Mouse (Mus musculus) megakaryocyte, embryonic 14.5 days (primary cell): ENCODE results near the gene Clint1. TPM values are rescaled to one million over a fixed set of nuclear protein-coding genes. Genes with fewer than 3 reads are reported as not detected.

Source experiments
- H3K27me3 ChIP-seq: replicated peaks from 2 replicates; pipeline ENCODE3; 2012; ENCODE audit warnings: inconsistent platforms
- H3K36me3 ChIP-seq: replicated peaks from 2 replicates; pipeline ENCODE3; 2012; ENCODE audit warnings: low read length, inconsistent platforms, mixed read lengths
- H3K4me1 ChIP-seq: 2 replicates; pipeline ENCODE4 v1.6.1; 2012; ENCODE audit warnings: inconsistent platforms
- H3K4me3 ChIP-seq: replicated peaks from 2 replicates; pipeline ENCODE3; 2012; ENCODE audit warnings: moderate library complexity, mild to moderate bottlenecking, inconsistent platforms
- H3K9me3 ChIP-seq: 2 replicates; pipeline ENCODE4 v1.6.1; 2012; ENCODE audit warnings: inconsistent platforms
- FLI1 ChIP-seq: IDR thresholded peaks from 2 replicates; pipeline ENCODE4 v1.6.1; 2012; ENCODE audit warnings: low read length, inconsistent platforms, mixed read lengths
- GATA1 ChIP-seq: IDR thresholded peaks from 3 replicates; pipeline ENCODE4 v1.6.1; 2012; ENCODE audit warnings: mixed read lengths, low read length, inconsistent platforms, borderline replicate concordance
- polyA plus RNA-seq: library from polyadenylated mRNA; stranded (reverse); fragments of >175 nt; gene quantifications from 2 replicates; pipeline ENCODE4 v1.2.3, GENCODE M21; 2012; ENCODE audit warnings: low replicate concordance; ENCODE audit not compliant: insufficient read depth

The Clint1 gene
- polyA plus RNA-seq, 1 experiment = 59.4 TPM

GRCm38 (mm10) chr11:45900233-45901015 is 48.6 kb downstream of the Clint1 start:
- peaks cover 37% of the 10 kb centered on the region for H3K4me1 ChIP-seq
- H3K36me3 ChIP-seq = peaks cover 89% of the 10 kb centered on the region
- no peak overlapping the region for H3K4me3 ChIP-seq
- TF ChIP-seq GATA1 = no peak
- TF ChIP-seq FLI1 = no peak
- H3K9me3 ChIP-seq = no peaks in the 10 kb centered on the region
- H3K27me3 ChIP-seq = no peaks in the 10 kb centered on the region

- Histone ChIP-seq H3K36me3 (peaks cover 89% of the 10 kb centered on the region), H3K27me3 (no peaks in the 10 kb centered on the region), H3K4me3 (no peak overlapping the region), H3K4me1 (peaks cover 44% of the 10 kb centered on the region), H3K9me3 (no peaks in the 10 kb centered on the region)
- TF ChIP-seq GATA1 = no peak
- TF ChIP-seq FLI1 = no peak
Observed at GRCm38 (mm10) chr11:45906109-45906786, 54.4 kb downstream of the Clint1 start.

GRCm38 (mm10) chr11:45907301-45907700 is 55.5 kb downstream of the Clint1 start:
- H3K36me3 ChIP-seq = peaks cover 90% of the 10 kb centered on the region
- H3K9me3 ChIP-seq = no peaks in the 10 kb centered on the region
- peaks cover 49% of the 10 kb centered on the region for H3K4me1 ChIP-seq
- no peak overlapping the region for H3K4me3 ChIP-seq
- TF ChIP-seq GATA1 = no peak
- no peak for TF ChIP-seq FLI1
- H3K27me3 ChIP-seq = no peaks in the 10 kb centered on the region

- H3K4me3 ChIP-seq = no peak overlapping the region
- no peaks in the 10 kb centered on the region for H3K9me3 ChIP-seq
- TF ChIP-seq GATA1 (no peak), FLI1 (no peak)
- peaks cover 88% of the 10 kb centered on the region for H3K36me3 ChIP-seq
- H3K4me1 ChIP-seq = peaks cover 47% of the 10 kb centered on the region
- H3K27me3 ChIP-seq = no peaks in the 10 kb centered on the region
Observed at GRCm38 (mm10) chr11:45908070-45908469, 56.2 kb downstream of the Clint1 start.

GRCm38 (mm10) chr11:45908894-45909293 is 57.0 kb downstream of the Clint1 start:
- H3K36me3 ChIP-seq = peaks cover 81% of the 10 kb centered on the region
- peaks cover 39% of the 10 kb centered on the region for H3K4me1 ChIP-seq
- no peaks in the 10 kb centered on the region for H3K9me3 ChIP-seq
- H3K4me3 ChIP-seq = no peak overlapping the region
- no peaks in the 10 kb centered on the region for H3K27me3 ChIP-seq
- TF ChIP-seq GATA1 = no peak
- no peak for TF ChIP-seq FLI1

GRCm38 (mm10) chr11:45910701-45911100 is 58.9 kb downstream of the Clint1 start:
- peaks cover 33% of the 10 kb centered on the region for H3K4me1 ChIP-seq
- TF ChIP-seq GATA1 (no peak), FLI1 (no peak)
- H3K9me3 ChIP-seq = no peaks in the 10 kb centered on the region
- no peaks in the 10 kb centered on the region for H3K27me3 ChIP-seq
- peaks cover 73% of the 10 kb centered on the region for H3K36me3 ChIP-seq
- no peak overlapping the region for H3K4me3 ChIP-seq

- no peaks in the 10 kb centered on the region for H3K9me3 ChIP-seq
- H3K27me3 ChIP-seq = peaks cover 6% of the 10 kb centered on the region
- no peak overlapping the region for H3K4me3 ChIP-seq
- H3K36me3 ChIP-seq = peaks cover 18% of the 10 kb centered on the region
- H3K4me1 ChIP-seq = peaks cover 23% of the 10 kb centered on the region
- TF ChIP-seq GATA1 (no peak), FLI1 (no peak)
Observed at GRCm38 (mm10) chr11:45916196-45916595, 64.3 kb downstream of the Clint1 start.

GRCm38 (mm10) chr11:45918018-45918417 is 66.2 kb downstream of the Clint1 start:
- Histone ChIP-seq H3K4me1 (peaks cover 17% of the 10 kb centered on the region), H3K27me3 (peaks cover 18% of the 10 kb centered on the region), H3K4me3 (no peak overlapping the region), H3K9me3 (no peaks in the 10 kb centered on the region), H3K36me3 (peaks cover 2% of the 10 kb centered on the region)
- no peak for TF ChIP-seq GATA1
- TF ChIP-seq FLI1 = no peak

GRCm38 (mm10) chr11:45918836-45919235 is 67.0 kb downstream of the Clint1 start:
- H3K27me3 ChIP-seq = peaks cover 20% of the 10 kb centered on the region
- no peak overlapping the region for H3K4me3 ChIP-seq
- TF ChIP-seq FLI1 = no peak
- TF ChIP-seq GATA1 = no peak
- H3K36me3 ChIP-seq = no peaks in the 10 kb centered on the region
- peaks cover 17% of the 10 kb centered on the region for H3K4me1 ChIP-seq
- no peaks in the 10 kb centered on the region for H3K9me3 ChIP-seq

GRCm38 (mm10) chr11:45921026-45921425 is 69.2 kb downstream of the Clint1 start:
- H3K9me3 ChIP-seq = no peaks in the 10 kb centered on the region
- peaks cover 26% of the 10 kb centered on the region for H3K4me1 ChIP-seq
- H3K36me3 ChIP-seq = no peaks in the 10 kb centered on the region
- TF ChIP-seq GATA1 (no peak), FLI1 (no peak)
- no peak overlapping the region for H3K4me3 ChIP-seq
- H3K27me3 ChIP-seq = peaks cover 30% of the 10 kb centered on the region
